Mouse (Mus musculus): ENCODE results near the gene Cwf19l2. TPM values are rescaled to one million over a fixed set of nuclear protein-coding genes. Genes with fewer than 3 reads are reported as not detected.

The Cwf19l2 gene
- 0.22 and 0.23 TPM in 2 replicates for polyA plus RNA-seq (2012; rRNA removed)

GRCm38 (mm10) chr9:3403251-3404208 lies at the start of gene Cwf19l2:
Gene Cwf19l2 (plus strand): TSS chr9:3403592.

Other genes with a start within 250 kb of the Cwf19l2 start
- 0.66 and 0.80 TPM in 2 replicates for gene Alkbh8, start 68.5 kb upstream of the Cwf19l2 start, polyA plus RNA-seq (2012; rRNA removed)
- gene Gucy1a2, start 129.2 kb downstream of the Cwf19l2 start, polyA plus RNA-seq (2012; rRNA removed), result 0.28 and 0.34 TPM in 2 replicates